Mouse (Mus musculus) small intestine, adult 2 months (tissue): ENCODE results near the gene Asb16.

Source experiments
- CTCF ChIP-seq: fragments of 200-500 bp; IDR thresholded peaks from 2 replicates; pipeline ENCODE4 v1.5.1; 2012; ENCODE audit warnings: low read depth, mild to moderate bottlenecking, control low read depth, inconsistent platforms, low read length, moderate library complexity, mixed read lengths; ENCODE audit not compliant: insufficient replicate concordance, insufficient read length; ENCODE audit errors: extremely low read depth
- POLR2A ChIP-seq: fragments of 200-500 bp; IDR thresholded peaks from 2 replicates; pipeline ENCODE4 v1.6.1; 2012; ENCODE audit warnings: low read depth, mild to moderate bottlenecking, control low read depth, inconsistent platforms, low read length, moderate library complexity

- TF ChIP-seq CTCF (no peak), POLR2A (no peak)
Measured at GRCm38 (mm10) chr11:102244926-102245449, 23.6 kb upstream of the Asb16 start.
